Mouse (Mus musculus) testis, postnatal 10 days (tissue): ENCODE results near the gene Eno3.
A peak's percentile ranks its signal among the peaks of the same experiment; 100 is the strongest.

Experiments
- DNase-seq: peaks from one replicate; pipeline ENCODE4 v3.0.0; 2021; ENCODE audit warnings: low spot score

Eno3 gene

GRCm38 (mm10) chr11:70657573-70657972, 571 bp downstream of the Eno3 start:
- DNase-seq = no peak

GRCm38 (mm10) chr11:70657991-70658390, 989 bp downstream of the Eno3 start:
- DNase-seq = no peak

GRCm38 (mm10) chr11:70658521-70658920, 1.5 kb downstream of the Eno3 start:
- no peak for DNase-seq

GRCm38 (mm10) chr11:70658942-70659341, 1.9 kb downstream of the Eno3 start:
- DNase-seq = no peak

GRCm38 (mm10) chr11:70660571-70660970, 3.6 kb downstream of the Eno3 start:
- DNase-seq = no peak

GRCm38 (mm10) chr11:70663101-70663500, 6.1 kb downstream of the Eno3 start:
- no peak for DNase-seq

GRCm38 (mm10) chr11:70663957-70664356, 7.0 kb downstream of the Eno3 start:
- DNase-seq = no peak

- DNase-seq = no peak
Observed at GRCm38 (mm10) chr11:70664741-70665140, 7.7 kb downstream of the Eno3 start.

- DNase-seq = no peak
Observed at GRCm38 (mm10) chr11:70666687-70667086, 9.7 kb downstream of the Eno3 start.

- DNase-seq = no peak
Observed at GRCm38 (mm10) chr11:70667271-70668150, 10.5 kb downstream of the Eno3 start.

GRCm38 (mm10) chr11:70668335-70668770, 11.4 kb downstream of the Eno3 start:
- DNase-seq = peak; percentile 74

GRCm38 (mm10) chr11:70668771-70669505, 11.9 kb downstream of the Eno3 start, which contains the start of gene Spag7:
Gene Spag7, minus strand, starts transcription at chr11:70669416.
- DNase-seq = peak; percentile 94

GRCm38 (mm10) chr11:70669582-70670345, 12.8 kb downstream of the Eno3 start:
- DNase-seq = peak; percentile 81

- DNase-seq = no peak
Observed at GRCm38 (mm10) chr11:70670483-70670882, 13.5 kb downstream of the Eno3 start.

- no peak for DNase-seq
Observed at GRCm38 (mm10) chr11:70671333-70672047, 14.5 kb downstream of the Eno3 start.

- DNase-seq = no peak
Observed at GRCm38 (mm10) chr11:70674014-70674413, 17.0 kb downstream of the Eno3 start.

GRCm38 (mm10) chr11:70674501-70674900, 17.5 kb downstream of the Eno3 start:
- no peak for DNase-seq

GRCm38 (mm10) chr11:70678092-70678491, 21.1 kb downstream of the Eno3 start:
- DNase-seq = no peak

GRCm38 (mm10) chr11:70678576-70678975, 21.6 kb downstream of the Eno3 start:
- no peak for DNase-seq

- no peak for DNase-seq
Observed at GRCm38 (mm10) chr11:70679361-70679760, 22.4 kb downstream of the Eno3 start.

GRCm38 (mm10) chr11:70679894-70680293, 22.9 kb downstream of the Eno3 start:
- no peak for DNase-seq

GRCm38 (mm10) chr11:70681170-70681569, 24.2 kb downstream of the Eno3 start:
- DNase-seq = no peak
